Mouse (Mus musculus): ENCODE data around the gene Caly.

Gene Caly

GRCm38 (mm10) chr7:140090601-140091000, 8.3 kb upstream of the Caly start:
- DNase-seq (ENCODE audit: low read depth, low spot score): no peak

GRCm38 (mm10) chr7:140081408-140082241, 723 bp downstream of the Caly start:
- DNase-seq (ENCODE audit: low read depth, low spot score): no peak

- DNase-seq (ENCODE audit: low read depth, low spot score): peak; percentile 85
Observed at GRCm38 (mm10) chr7:140080503-140081156, 1.7 kb downstream of the Caly start.

GRCm38 (mm10) chr7:140078711-140079110, 3.6 kb downstream of the Caly start:
- DNase-seq (ENCODE audit: low read depth, low spot score): peak; percentile 78

GRCm38 (mm10) chr7:140077698-140078097, 4.7 kb downstream of the Caly start:
- no peak for DNase-seq (ENCODE audit: low read depth, low spot score)

- no peak for DNase-seq (ENCODE audit: low read depth, low spot score)
Observed at GRCm38 (mm10) chr7:140070042-140070711, 12.2 kb downstream of the Caly start.

- DNase-seq (ENCODE audit: low read depth, low spot score): no peak
Observed at GRCm38 (mm10) chr7:140067397-140067796, 15.0 kb downstream of the Caly start.

- DNase-seq (ENCODE audit: low read depth, low spot score): peak; percentile 75
Observed at GRCm38 (mm10) chr7:140063092-140063491, 19.3 kb downstream of the Caly start.

GRCm38 (mm10) chr7:140062307-140062706, 20.0 kb downstream of the Caly start:
- DNase-seq (ENCODE audit: low read depth, low spot score): no peak

- DNase-seq (ENCODE audit: low read depth, low spot score): no peak
Observed at GRCm38 (mm10) chr7:140061832-140062130, 20.6 kb downstream of the Caly start.

- peak; percentile 34 for DNase-seq (ENCODE audit: low read depth, low spot score)
Observed at GRCm38 (mm10) chr7:140060936-140061831, 21.2 kb downstream of the Caly start.

GRCm38 (mm10) chr7:140059601-140060000, 22.7 kb downstream of the Caly start:
- DNase-seq (ENCODE audit: low read depth, low spot score): no peak

GRCm38 (mm10) chr7:140058528-140058927, 23.8 kb downstream of the Caly start:
- no peak for DNase-seq (ENCODE audit: low read depth, low spot score)

GRCm38 (mm10) chr7:140057413-140058407, 24.6 kb downstream of the Caly start:
- peak; percentile 66 for DNase-seq (ENCODE audit: low read depth, low spot score)

- no peak for DNase-seq (ENCODE audit: low read depth, low spot score)
Observed at GRCm38 (mm10) chr7:140054124-140054523, 28.2 kb downstream of the Caly start.

GRCm38 (mm10) chr7:140049115-140049689, 33.1 kb downstream of the Caly start:
- DNase-seq (ENCODE audit: low read depth, low spot score): peak; percentile 35

GRCm38 (mm10) chr7:140048361-140049114, 33.8 kb downstream of the Caly start, which contains the start of gene Msx3:
TSS of gene Msx3 (minus strand) at chr7:140049089.
- no peak for DNase-seq (ENCODE audit: low read depth, low spot score)

- peak; percentile 34 for DNase-seq (ENCODE audit: low read depth, low spot score)
Observed at GRCm38 (mm10) chr7:140047811-140048311, 34.5 kb downstream of the Caly start.

- DNase-seq (ENCODE audit: low read depth, low spot score): no peak
Observed at GRCm38 (mm10) chr7:140045546-140045945, 36.8 kb downstream of the Caly start.
